Mouse (Mus musculus) midbrain, embryonic 14.5 days (tissue): Measurements from ENCODE around the gene Gm21188. TPM values are rescaled to one million over a fixed set of nuclear protein-coding genes. Genes with fewer than 3 reads are reported as not detected.
A peak's percentile ranks its signal among the peaks of the same experiment; 100 is the strongest.
"Not testable (repeated sequence)": the region's sequence is repeated elsewhere in the genome, so short reads cannot be mapped to it uniquely, and the experiment has no call there.

Experiments
- ATAC-seq: fragments of 200-750 bp; cut with Nextera tagmentation; 2 replicates; pipeline ENCODE4 v1.8.0; 2017; ENCODE audit warnings: moderate number of reproducible peaks, moderate library complexity; ENCODE audit not compliant: low FRiP score, low TSS enrichment
- DNase-seq: peaks from one replicate; pipeline ENCODE4 v3.0.0-alpha.2; 2015
- H3K27ac ChIP-seq: fragments of 300-500 bp; sonication (generic); replicated peaks from 2 replicates; pipeline ENCODE4 v1.5.1; 2014; ENCODE audit warnings: mild to moderate bottlenecking, low read depth, low read length, moderate library complexity
- H3K27me3 ChIP-seq: fragments of 300-500 bp; sonication (generic); 2 replicates; pipeline ENCODE4 v1.6.1; 2014; ENCODE audit warnings: low read length, control low read depth, mixed read lengths; ENCODE audit not compliant: control insufficient read depth, insufficient read depth
- H3K36me3 ChIP-seq: fragments of 300-500 bp; sonication (generic); 2 replicates; pipeline ENCODE4 v1.6.1; 2014; ENCODE audit warnings: low read length, control low read depth; ENCODE audit not compliant: control insufficient read depth, insufficient read depth
- H3K4me1 ChIP-seq: fragments of 300-500 bp; sonication (generic); 2 replicates; pipeline ENCODE4 v1.6.1; 2014; ENCODE audit warnings: mild to moderate bottlenecking, antibody characterized with exemption, low read length, control low read depth; ENCODE audit not compliant: control insufficient read depth, insufficient read depth
- H3K4me2 ChIP-seq: fragments of 300-500 bp; sonication (generic); 2 replicates; pipeline ENCODE4 v1.6.1; 2014; ENCODE audit warnings: mild to moderate bottlenecking, low read length, moderate library complexity
- H3K4me3 ChIP-seq: fragments of 300-500 bp; sonication (generic); replicated peaks from 2 replicates; pipeline ENCODE4 v1.5.1; 2014; ENCODE audit warnings: low read depth, low read length
- H3K9ac ChIP-seq: fragments of 300-500 bp; sonication (generic); replicated peaks from 2 replicates; pipeline ENCODE4 v1.6.1; 2014; ENCODE audit warnings: mild to moderate bottlenecking, low read length, moderate library complexity
- H3K9me3 ChIP-seq: fragments of 300-500 bp; sonication (generic); 2 replicates; pipeline ENCODE4 v1.6.1; 2016; ENCODE audit warnings: low read length, control low read depth, mixed read lengths; ENCODE audit not compliant: control insufficient read depth
- WGBS: fragments of 180-500 bp; shearing (Covaris S2); extraction: QIAGEN DNeasy Blood & Tissue Kit; methylation state at CpG from one replicate; pipeline ENCODE4 v1.1.7; 2014; 5-methylcytosine and 5-hydroxymethylcytosine counted together
- polyA plus RNA-seq: library from polyadenylated mRNA; unstranded; fragments of >200 nt; fragmentation: Nextera tagmentation; extraction: Ambion mirVana; gene quantifications from 2 replicates; pipeline ENCODE4 v1.2.1, GENCODE M21; 2014

Gene Gm21188
- polyA plus RNA-seq, 1 experiment from 2014 or later, result not detected

GRCm38 (mm10) chr13:120062903-120063302 lies 10.9 kb upstream of the Gm21188 start:
- not testable (repeated sequence) for H3K9me3 ChIP-seq, H3K36me3 ChIP-seq, H3K4me1 ChIP-seq, ATAC-seq, H3K4me2 ChIP-seq, H3K9ac ChIP-seq, H3K27me3 ChIP-seq, H3K4me3 ChIP-seq, H3K27ac ChIP-seq, DNase-seq
- WGBS, result no CpG with 5 or more reads among the region's 4 CpGs

- H3K27ac ChIP-seq, H3K4me1 ChIP-seq, ATAC-seq, H3K9me3 ChIP-seq, H3K4me2 ChIP-seq, DNase-seq, H3K27me3 ChIP-seq, H3K9ac ChIP-seq, H3K36me3 ChIP-seq, H3K4me3 ChIP-seq: not testable (repeated sequence)
- no CpG with 5 or more reads among the region's 5 CpGs for WGBS
These were observed 3.4 kb downstream of the Gm21188 start for GRCm38 (mm10) chr13:120048608-120049007.

GRCm38 (mm10) chr13:120048186-120048585 lies 3.8 kb downstream of the Gm21188 start:
- no CpG with 5 or more reads among the region's 2 CpGs for WGBS
- not testable (repeated sequence) for H3K4me3 ChIP-seq, H3K9ac ChIP-seq, H3K4me2 ChIP-seq, H3K9me3 ChIP-seq, H3K27me3 ChIP-seq, DNase-seq, H3K4me1 ChIP-seq, ATAC-seq, H3K27ac ChIP-seq, H3K36me3 ChIP-seq

GRCm38 (mm10) chr13:120046422-120047209 lies 5.4 kb downstream of the Gm21188 start:
- not testable (repeated sequence) for H3K27ac ChIP-seq, H3K4me1 ChIP-seq, H3K4me2 ChIP-seq, DNase-seq, H3K9ac ChIP-seq, H3K27me3 ChIP-seq, ATAC-seq, H3K36me3 ChIP-seq, H3K9me3 ChIP-seq, H3K4me3 ChIP-seq
- under 1% methylated on average over 22 of the region's 40 CpGs for WGBS

- not testable (repeated sequence) for H3K9ac ChIP-seq, H3K27ac ChIP-seq, H3K27me3 ChIP-seq, H3K4me2 ChIP-seq, H3K36me3 ChIP-seq, H3K9me3 ChIP-seq, H3K4me1 ChIP-seq, H3K4me3 ChIP-seq, ATAC-seq
- no CpG with 5 or more reads among the region's 1 CpGs for WGBS
- peak; percentile 41 for DNase-seq
These were observed 10.8 kb downstream of the Gm21188 start for GRCm38 (mm10) chr13:120041145-120041544.

GRCm38 (mm10) chr13:120037881-120038280 lies 14.1 kb downstream of the Gm21188 start:
- not testable (repeated sequence) for H3K4me2 ChIP-seq, H3K27me3 ChIP-seq, H3K36me3 ChIP-seq, H3K4me3 ChIP-seq, ATAC-seq, H3K9me3 ChIP-seq, H3K4me1 ChIP-seq, H3K9ac ChIP-seq, H3K27ac ChIP-seq
- peak; percentile 22 for DNase-seq
- WGBS, result 3% methylated on average over 6 of the region's 6 CpGs

- H3K9me3 ChIP-seq, H3K4me1 ChIP-seq, H3K9ac ChIP-seq, H3K36me3 ChIP-seq, DNase-seq, H3K27ac ChIP-seq, ATAC-seq, H3K4me2 ChIP-seq, H3K4me3 ChIP-seq, H3K27me3 ChIP-seq: not testable (repeated sequence)
- under 1% methylated on average over 23 of the region's 25 CpGs for WGBS
These were observed 15.3 kb downstream of the Gm21188 start for GRCm38 (mm10) chr13:120036577-120037115.

- H3K9me3 ChIP-seq, DNase-seq, H3K4me2 ChIP-seq, H3K4me3 ChIP-seq, H3K27me3 ChIP-seq, ATAC-seq, H3K9ac ChIP-seq, H3K27ac ChIP-seq, H3K4me1 ChIP-seq, H3K36me3 ChIP-seq: not testable (repeated sequence)
- 0% methylated on average over 7 of the region's 18 CpGs for WGBS
These were observed 16.8 kb downstream of the Gm21188 start for GRCm38 (mm10) chr13:120035151-120035550.

- H3K36me3 ChIP-seq, result not testable (repeated sequence)
- ATAC-seq, result peak; percentile 8; the same call in 1 of the 2 replicates
- WGBS, result 0% methylated on average over 2 of the region's 10 CpGs
These were observed 17.4 kb downstream of the Gm21188 start for GRCm38 (mm10) chr13:120034637-120035036.

More at GRCm38 (mm10) chr13:120034637-120035036, 17.4 kb downstream of the Gm21188 start:
- H3K9ac ChIP-seq, H3K27me3 ChIP-seq, H3K4me1 ChIP-seq, H3K27ac ChIP-seq, H3K4me3 ChIP-seq, H3K4me2 ChIP-seq, H3K9me3 ChIP-seq, DNase-seq: not testable (repeated sequence)
